Mouse (Mus musculus) lung, embryonic 15.5 days (tissue): ENCODE results near the gene Zc3h7b. TPM values are rescaled to one million over a fixed set of nuclear protein-coding genes. Genes with fewer than 3 reads are reported as not detected.

Source experiments
- ATAC-seq: fragments of 200-750 bp; cut with Nextera tagmentation; 2 replicates; pipeline ENCODE4 v1.8.0; 2017; ENCODE audit warnings: moderate number of reproducible peaks, borderline replicate concordance; ENCODE audit not compliant: low FRiP score, low TSS enrichment; ENCODE audit errors: extremely low read depth
- H3K27ac ChIP-seq: fragments of 300-500 bp; sonication (generic); 2 replicates; pipeline ENCODE4 v1.5.1; 2015; ENCODE audit warnings: moderate library complexity, mild to moderate bottlenecking, inconsistent platforms
- H3K27me3 ChIP-seq: fragments of 300-500 bp; sonication (generic); 2 replicates; pipeline ENCODE4 v1.6.1; 2015; ENCODE audit warnings: inconsistent platforms
- H3K36me3 ChIP-seq: fragments of 300-500 bp; sonication (generic); 2 replicates; pipeline ENCODE4 v1.6.1; 2015; ENCODE audit warnings: inconsistent platforms
- H3K4me1 ChIP-seq: fragments of 300-500 bp; sonication (generic); 2 replicates; pipeline ENCODE4 v1.6.1; 2015; ENCODE audit warnings: inconsistent platforms
- H3K4me2 ChIP-seq: fragments of 300-500 bp; sonication (generic); 2 replicates; pipeline ENCODE4 v1.6.1; 2015; ENCODE audit warnings: inconsistent platforms, mild to moderate bottlenecking, moderate library complexity
- H3K4me3 ChIP-seq: fragments of 300-500 bp; sonication (generic); 2 replicates; pipeline ENCODE4 v1.5.1; 2015; ENCODE audit warnings: mild to moderate bottlenecking, inconsistent platforms
- H3K9ac ChIP-seq: fragments of 300-500 bp; sonication (generic); 2 replicates; pipeline ENCODE4 v1.6.1; 2015; ENCODE audit warnings: inconsistent platforms
- H3K9me3 ChIP-seq: fragments of 300-500 bp; sonication (generic); 2 replicates; pipeline ENCODE4 v1.6.1; 2016; ENCODE audit warnings: inconsistent platforms
- WGBS: fragments of 180-500 bp; shearing (Covaris S2); methylation state at CpG from one replicate; pipeline ENCODE4 v1.1.7; 2015; 5-methylcytosine and 5-hydroxymethylcytosine counted together
- polyA plus RNA-seq: library from polyadenylated mRNA; unstranded; fragments of >200 nt; fragmentation: Nextera tagmentation; extraction: Ambion mirVana; gene quantifications from 2 replicates; pipeline ENCODE4 v1.2.1, GENCODE M21; 2015

The Zc3h7b gene
- polyA plus RNA-seq, 1 experiment from 2014 or later = 30.7 TPM

DNA sequence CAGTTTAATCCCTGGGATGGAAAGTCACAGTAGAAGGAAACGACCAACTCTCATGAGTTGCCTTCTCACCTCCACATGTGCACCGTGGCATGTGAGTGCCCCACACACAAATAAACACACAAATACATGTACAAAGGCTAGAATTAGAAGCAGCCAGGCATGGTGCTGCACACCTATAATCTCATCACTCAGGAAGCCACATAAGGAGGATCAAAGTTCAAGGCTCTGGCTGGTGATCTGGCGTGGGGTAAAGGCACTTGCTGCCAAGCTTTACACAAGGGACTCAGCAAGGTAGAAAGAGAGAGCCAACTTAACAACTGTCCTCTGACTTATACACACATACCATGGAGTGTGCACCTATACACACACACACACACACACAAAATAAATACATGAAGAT lies 55.5 kb downstream of the Zc3h7b start:
- Histone ChIP-seq H3K4me3 (no peak overlapping the region), H3K9me3 (no peaks in the 10 kb centered on the region), H3K36me3 (no peaks in the 10 kb centered on the region), H3K4me2 (no peak overlapping the region), H3K27ac (no peak overlapping the region), H3K4me1 (peaks cover 33% of the 10 kb centered on the region), H3K27me3 (no peaks in the 10 kb centered on the region), H3K9ac (no peak overlapping the region)
- 67% methylated on average over 3 of the region's 3 CpGs for WGBS
- ATAC-seq = no peak

DNA sequence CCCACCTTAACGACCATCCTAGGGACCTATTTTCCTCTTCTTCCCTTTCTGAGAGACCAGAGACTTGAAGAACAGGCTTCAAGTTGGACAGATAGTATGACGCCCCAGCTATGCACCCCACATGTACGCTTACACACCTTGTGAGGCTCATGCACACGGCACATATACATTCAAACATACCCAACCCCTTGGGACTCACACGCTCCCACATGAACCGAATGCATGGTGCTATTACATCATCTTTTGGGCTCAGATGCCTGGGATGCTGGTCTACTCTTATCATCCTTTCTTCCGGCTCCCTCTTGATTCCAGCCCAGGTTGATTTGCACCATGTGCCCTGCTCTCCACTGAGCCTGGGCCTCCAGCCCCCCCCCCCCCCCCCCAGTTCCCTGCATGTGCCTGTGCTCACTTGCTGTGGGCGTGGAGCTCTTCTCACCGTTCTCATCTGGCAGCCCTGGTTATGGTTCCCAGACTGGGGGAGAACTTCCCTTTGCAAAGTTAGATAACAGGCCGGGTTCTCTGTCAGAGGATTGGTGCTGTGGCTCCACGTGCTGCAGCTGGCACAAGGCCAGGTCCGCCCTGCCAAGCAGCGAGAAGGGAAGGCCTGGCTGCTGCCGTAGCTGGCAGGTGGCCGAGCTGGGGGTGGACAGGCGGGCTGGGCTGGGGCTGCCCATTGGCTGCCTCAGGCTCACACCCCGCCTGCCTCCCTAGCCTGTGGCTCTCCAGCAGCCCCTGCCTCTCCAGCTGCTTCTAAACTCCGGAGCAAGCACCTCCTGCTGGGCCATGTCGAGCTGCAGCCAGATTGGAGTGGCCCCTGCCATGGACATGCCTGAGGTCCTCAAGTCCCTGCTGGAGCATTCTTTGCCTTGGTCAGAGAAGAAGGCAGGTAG lies 57.4 kb downstream of the Zc3h7b start, which contains the start of gene Tef:
TSS of gene Tef (plus strand) at position 421 of the 890 bp plus-strand sequence.
- H3K4me2 ChIP-seq = peak within 1 kb of the TSS; percentile 67
- H3K36me3 ChIP-seq = no peaks in the 10 kb centered on the region
- peaks cover 52% of the 10 kb centered on the region for H3K4me1 ChIP-seq
- WGBS = 13% methylated on average over 19 of the region's 19 CpGs
- ATAC-seq = peak; percentile 98
- peak within 1 kb of the TSS; percentile 32 for H3K9ac ChIP-seq
- H3K4me3 ChIP-seq = peak within 1 kb of the TSS; percentile 42
- no peaks in the 10 kb centered on the region for H3K9me3 ChIP-seq
- H3K27ac ChIP-seq = peak within 1 kb of the TSS; percentile 91
- H3K27me3 ChIP-seq = no peaks in the 10 kb centered on the region

DNA sequence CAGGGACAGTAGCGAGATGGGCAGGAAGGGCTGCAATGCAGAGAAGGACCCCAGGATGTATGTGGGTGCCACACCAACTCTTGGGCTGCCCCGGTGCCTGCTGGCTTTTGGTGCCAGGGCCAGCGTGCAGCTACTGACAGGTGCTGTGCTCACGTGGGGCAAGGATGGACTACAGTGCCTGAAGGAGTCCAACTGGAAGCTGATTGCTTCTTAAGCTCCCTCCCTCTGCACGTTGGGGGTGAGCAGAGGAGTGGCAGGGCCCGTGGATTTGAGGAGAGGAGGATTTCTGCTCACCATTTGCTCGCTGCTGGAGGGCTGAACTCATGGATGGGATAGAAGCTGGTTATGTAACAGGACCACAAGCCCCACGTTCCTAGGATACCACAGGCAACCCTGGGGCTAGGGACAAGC lies 58.1 kb downstream of the Zc3h7b start:
- Histone ChIP-seq H3K27me3 (no peaks in the 10 kb centered on the region), H3K27ac (peak overlapping the region; percentile 91), H3K4me2 (peak overlapping the region; percentile 67), H3K4me3 (peak overlapping the region; percentile 42), H3K4me1 (peaks cover 59% of the 10 kb centered on the region), H3K9me3 (no peaks in the 10 kb centered on the region), H3K36me3 (no peaks in the 10 kb centered on the region), H3K9ac (peak overlapping the region; percentile 32)
- ATAC-seq = peak; percentile 41
- 6% methylated on average over 8 of the region's 8 CpGs for WGBS

DNA sequence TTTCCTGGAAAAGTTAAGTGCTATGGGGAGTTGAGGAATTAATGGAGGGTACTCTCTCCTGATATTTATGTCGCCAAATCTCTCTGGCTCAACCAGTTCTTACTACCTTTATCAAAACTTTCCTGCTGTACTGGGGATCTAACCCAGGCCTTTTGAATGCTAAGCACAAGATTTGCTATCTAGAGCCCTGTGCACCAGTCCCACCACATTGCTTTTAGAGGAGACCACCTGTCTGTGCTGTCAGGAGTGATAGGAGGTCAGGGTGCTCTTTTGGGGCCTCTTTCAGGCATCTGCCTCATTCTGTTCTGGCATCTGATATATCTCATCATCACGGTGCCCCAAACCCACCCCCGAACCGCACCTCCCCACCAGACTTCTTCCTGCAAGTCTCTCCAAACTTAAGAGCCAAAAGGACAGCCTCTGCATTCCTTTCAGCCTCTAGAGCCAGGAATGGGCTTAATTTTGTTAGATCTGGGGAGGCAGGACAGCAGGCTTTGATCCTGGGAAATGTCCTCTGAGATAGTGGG lies 58.6 kb downstream of the Zc3h7b start:
- WGBS = 48% methylated on average over 4 of the region's 4 CpGs
- H3K36me3 ChIP-seq = no peaks in the 10 kb centered on the region
- H3K4me1 ChIP-seq = peaks cover 62% of the 10 kb centered on the region
- H3K4me2 ChIP-seq = peak overlapping the region; percentile 67
- peak overlapping the region; percentile 42 for H3K4me3 ChIP-seq
- peak overlapping the region; percentile 91 for H3K27ac ChIP-seq
- no peak for ATAC-seq
- no peaks in the 10 kb centered on the region for H3K9me3 ChIP-seq
- H3K9ac ChIP-seq = peak overlapping the region; percentile 32; the same call in 1 of the 2 replicates
- no peaks in the 10 kb centered on the region for H3K27me3 ChIP-seq

DNA sequence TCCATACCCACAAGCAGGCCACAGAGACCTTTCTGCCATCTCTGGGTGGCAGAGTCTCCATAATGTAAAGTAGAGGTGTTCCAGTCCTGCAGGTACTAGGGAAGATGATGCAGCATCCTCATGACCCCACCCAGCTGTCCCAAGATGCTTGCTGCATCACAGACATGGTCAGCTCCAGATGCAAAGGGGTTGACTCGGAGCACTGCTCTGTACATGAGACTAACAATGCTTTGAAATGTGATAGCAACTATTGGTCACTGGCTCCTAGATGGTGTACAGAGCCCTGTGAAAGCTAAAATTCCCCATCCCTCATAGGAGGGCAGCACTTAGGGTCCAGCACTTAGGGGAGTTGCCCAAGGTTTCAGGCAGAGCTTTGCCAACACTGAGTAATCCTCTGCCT lies 59.3 kb downstream of the Zc3h7b start:
- no peaks in the 10 kb centered on the region for H3K36me3 ChIP-seq
- no peaks in the 10 kb centered on the region for H3K9me3 ChIP-seq
- WGBS = 59% methylated on average over 1 of the region's 1 CpGs
- H3K27me3 ChIP-seq = no peaks in the 10 kb centered on the region
- ATAC-seq = no peak
- peak overlapping the region; percentile 91 for H3K27ac ChIP-seq
- peaks cover 68% of the 10 kb centered on the region for H3K4me1 ChIP-seq
- no peak overlapping the region for H3K9ac ChIP-seq
- peak overlapping the region; percentile 67; the same call in 1 of the 2 replicates for H3K4me2 ChIP-seq
- H3K4me3 ChIP-seq = no peak overlapping the region

DNA sequence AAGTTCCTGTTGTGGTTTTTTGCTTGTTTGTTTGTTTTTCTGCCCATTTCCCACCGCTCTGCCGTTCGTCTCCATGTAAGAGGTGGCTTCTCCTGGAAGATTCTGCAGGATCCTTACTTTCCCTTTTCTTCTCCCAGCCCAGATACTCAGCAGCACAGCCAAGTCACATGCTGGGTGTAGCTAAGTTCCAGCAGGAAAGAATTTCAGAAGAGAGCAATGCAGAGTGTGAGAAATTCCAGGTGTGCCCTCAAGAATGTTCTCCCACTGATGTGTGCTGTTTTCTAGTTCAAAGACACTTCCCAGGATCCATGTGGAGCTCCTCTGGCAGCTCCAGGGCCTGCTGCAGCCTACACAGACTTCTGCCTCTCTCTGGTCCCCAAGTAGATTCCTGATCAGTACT lies 60.0 kb downstream of the Zc3h7b start:
- no peak overlapping the region for H3K9ac ChIP-seq
- no peaks in the 10 kb centered on the region for H3K36me3 ChIP-seq
- no peaks in the 10 kb centered on the region for H3K9me3 ChIP-seq
- 67% methylated on average over 3 of the region's 3 CpGs for WGBS
- 0 out of 2 replicates have a peak overlapping the region, but pooled peaks have one; percentile 67 for H3K4me2 ChIP-seq
- H3K4me1 ChIP-seq = peaks cover 76% of the 10 kb centered on the region
- no peak for ATAC-seq
- H3K4me3 ChIP-seq = no peak overlapping the region
- no peaks in the 10 kb centered on the region for H3K27me3 ChIP-seq
- peak overlapping the region; percentile 68 for H3K27ac ChIP-seq

DNA sequence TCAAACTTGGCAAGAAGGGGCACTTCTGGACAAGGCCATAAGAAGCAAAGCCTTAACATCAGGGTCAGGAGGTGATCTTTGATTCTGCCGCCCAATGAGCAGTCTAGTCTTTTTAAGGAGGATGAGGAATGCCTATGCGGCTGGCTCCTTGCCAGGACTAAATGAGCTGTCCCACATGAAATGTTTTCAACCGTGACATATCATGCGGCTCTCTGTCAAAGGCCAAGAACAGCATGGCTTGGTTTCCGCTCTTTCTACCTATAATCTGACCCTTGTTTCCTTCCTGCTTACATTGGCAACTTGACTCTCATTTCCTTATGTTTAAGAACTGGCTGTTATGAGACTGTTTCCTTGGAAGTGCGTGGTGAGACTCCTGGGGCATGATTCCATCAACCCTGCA lies 60.8 kb downstream of the Zc3h7b start:
- Histone ChIP-seq H3K27me3 (no peaks in the 10 kb centered on the region), H3K4me3 (no peak overlapping the region), H3K36me3 (no peaks in the 10 kb centered on the region), H3K27ac (peak overlapping the region; percentile 83), H3K4me1 (peaks cover 80% of the 10 kb centered on the region), H3K9me3 (no peaks in the 10 kb centered on the region), H3K9ac (no peak overlapping the region), H3K4me2 (peak overlapping the region; percentile 21; the same call in 1 of the 2 replicates)
- no peak for ATAC-seq
- WGBS = 22% methylated on average over 6 of the region's 6 CpGs

DNA sequence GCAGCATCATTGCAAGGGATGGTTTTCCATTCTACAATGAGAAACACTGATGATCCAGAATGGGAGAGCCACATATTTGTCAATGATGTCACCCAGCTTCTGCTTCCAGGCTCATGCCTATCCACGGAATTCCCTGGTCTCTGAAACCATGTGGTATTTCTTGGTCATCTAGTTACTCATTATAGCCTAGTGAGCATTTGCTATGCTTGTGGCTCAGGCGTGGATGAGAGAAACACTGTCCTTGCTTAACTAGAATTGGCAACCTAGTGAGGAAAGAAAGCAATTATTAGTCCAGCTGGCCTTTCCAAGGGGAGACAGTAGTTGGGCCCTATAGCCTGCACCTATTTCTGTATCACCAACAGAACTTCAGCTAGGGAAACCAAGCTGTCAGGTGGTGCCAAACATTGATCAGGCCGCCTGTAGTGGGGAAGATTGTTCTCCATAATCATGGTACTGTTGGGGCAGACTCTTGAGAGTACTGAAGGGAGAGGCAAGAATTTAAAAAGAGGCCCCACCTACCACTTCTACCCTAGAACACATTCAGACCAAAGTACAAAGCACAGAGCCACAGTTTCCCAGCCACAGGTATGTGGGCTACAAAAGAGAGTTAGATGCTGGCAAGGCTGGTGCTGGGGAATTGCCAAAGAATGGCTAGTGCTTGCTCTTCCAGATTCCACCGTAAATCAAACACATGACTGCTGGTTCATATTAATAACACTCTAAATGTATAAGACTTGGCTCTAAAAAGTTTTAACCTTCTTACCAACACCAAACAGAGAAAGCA lies 62.0 kb downstream of the Zc3h7b start:
- Histone ChIP-seq H3K4me3 (no peak overlapping the region), H3K27me3 (no peaks in the 10 kb centered on the region), H3K36me3 (no peaks in the 10 kb centered on the region), H3K9me3 (no peaks in the 10 kb centered on the region), H3K4me2 (no peak overlapping the region), H3K4me1 (peaks cover 81% of the 10 kb centered on the region), H3K27ac (peak overlapping the region; percentile 83), H3K9ac (no peak overlapping the region)
- 57% methylated on average over 4 of the region's 4 CpGs for WGBS
- no peak for ATAC-seq

DNA sequence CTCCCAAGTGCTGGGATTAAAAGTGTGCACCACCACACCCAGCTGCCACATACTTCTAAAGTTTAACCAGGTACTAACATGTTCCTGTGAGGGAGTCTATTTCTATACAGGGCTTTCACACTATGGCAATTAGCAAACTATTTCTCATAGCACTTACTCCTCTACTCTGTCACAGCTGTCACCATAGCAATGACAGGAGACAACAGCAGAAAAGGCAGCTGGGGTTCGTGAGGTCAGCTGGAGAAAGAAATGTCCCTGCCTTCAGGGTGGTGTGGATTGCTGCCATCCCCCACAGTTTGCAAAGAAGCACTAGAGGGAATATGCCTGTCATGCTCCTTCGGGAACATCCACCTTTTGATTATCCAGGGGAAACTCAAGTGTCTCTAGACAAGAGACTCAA lies 63.9 kb downstream of the Zc3h7b start:
- Histone ChIP-seq H3K4me3 (no peak overlapping the region), H3K27me3 (no peaks in the 10 kb centered on the region), H3K9me3 (no peaks in the 10 kb centered on the region), H3K9ac (no peak overlapping the region), H3K4me2 (no peak overlapping the region), H3K27ac (no peak overlapping the region), H3K4me1 (peaks cover 77% of the 10 kb centered on the region), H3K36me3 (no peaks in the 10 kb centered on the region)
- ATAC-seq = no peak
- 65% methylated on average over 2 of the region's 2 CpGs for WGBS

DNA sequence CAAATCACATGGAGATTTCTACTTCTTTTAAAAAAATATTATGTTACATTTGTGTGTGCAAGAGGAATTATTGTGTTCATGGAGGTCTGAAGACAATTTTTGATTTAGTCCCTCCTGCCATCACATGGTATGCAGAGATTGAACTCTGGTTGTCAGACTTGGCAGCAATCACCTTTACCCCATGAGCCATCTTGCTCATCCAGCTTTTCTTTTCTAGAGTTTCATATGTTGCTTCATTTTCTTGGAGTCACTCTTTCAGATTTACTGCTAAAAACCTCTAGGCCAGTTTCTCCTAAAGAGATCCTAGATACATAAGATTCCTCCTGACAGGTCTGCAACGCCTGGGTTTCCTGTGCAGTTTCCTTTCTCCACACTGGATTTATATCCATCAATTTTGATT lies 64.7 kb downstream of the Zc3h7b start:
- H3K27ac ChIP-seq = peak overlapping the region; percentile 97
- H3K9me3 ChIP-seq = no peaks in the 10 kb centered on the region
- ATAC-seq = no peak
- H3K27me3 ChIP-seq = no peaks in the 10 kb centered on the region
- peak overlapping the region; percentile 94 for H3K4me2 ChIP-seq
- peak overlapping the region; percentile 83 for H3K4me3 ChIP-seq
- H3K36me3 ChIP-seq = no peaks in the 10 kb centered on the region
- whole genome bisulfite sequencing = 27% methylated on average over 1 of the region's 1 CpGs
- H3K9ac ChIP-seq = peak overlapping the region; percentile 40
- peaks cover 70% of the 10 kb centered on the region for H3K4me1 ChIP-seq

DNA sequence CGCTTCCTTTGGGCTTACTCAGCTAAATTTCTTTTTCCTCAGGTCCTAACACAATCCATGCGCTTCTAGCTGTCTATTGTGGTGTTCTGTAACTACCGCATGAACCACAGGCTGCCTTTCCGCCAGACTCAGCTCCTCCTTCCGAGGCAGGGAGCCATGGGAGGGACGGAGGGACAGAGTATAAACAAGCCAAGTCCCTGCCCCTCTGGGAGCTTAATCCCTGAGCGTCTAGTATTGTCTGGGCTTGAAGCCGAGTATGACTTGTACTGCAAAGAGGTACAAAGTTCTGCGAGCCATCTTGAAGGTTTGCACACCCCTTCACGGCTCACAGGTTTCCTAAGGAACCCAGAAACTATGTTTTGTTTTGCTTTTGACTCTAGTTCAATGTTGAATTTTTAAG lies 65.3 kb downstream of the Zc3h7b start:
- WGBS = 1% methylated on average over 10 of the region's 10 CpGs
- ATAC-seq = peak; percentile 56
- peak overlapping the region; percentile 83 for H3K4me3 ChIP-seq
- peaks cover 64% of the 10 kb centered on the region for H3K4me1 ChIP-seq
- H3K9ac ChIP-seq = peak overlapping the region; percentile 40
- H3K9me3 ChIP-seq = no peaks in the 10 kb centered on the region
- peak overlapping the region; percentile 97 for H3K27ac ChIP-seq
- H3K36me3 ChIP-seq = peaks cover 1% of the 10 kb centered on the region; the same call in 1 of the 2 replicates
- H3K4me2 ChIP-seq = peak overlapping the region; percentile 94
- H3K27me3 ChIP-seq = no peaks in the 10 kb centered on the region
